Mouse (Mus musculus): ENCODE data around the gene Trim30a. TPM values are rescaled to one million over a fixed set of nuclear protein-coding genes. Genes with fewer than 3 reads are reported as not detected.
"Not testable (repeated sequence)": the region's sequence is repeated elsewhere in the genome, so short reads cannot be mapped to it uniquely, and the experiment has no call there.

Gene Trim30a
- total RNA-seq (2014; fragmentation: Nextera tagmentation) (0.87 TPM in 1 of 2 replicates, not detected in the other), total RNA-seq (2017) (0.58 and 0.60 TPM in 2 replicates), polyA plus RNA-seq (2012) (0.02 TPM in 2 replicates)

GRCm38 (mm10) chr7:104465065-104465744 lies at the start of gene Trim30a:
TSS of gene Trim30a (minus strand) at chr7:104465193.
- no peak for TF ChIP-seq GATA1 (IDR thresholded peaks at IDR 0.05; ENCODE audit: borderline replicate concordance, low read length)
- no peak for TF ChIP-seq CTCF (IDR thresholded peaks at IDR 0.05; ENCODE audit: low read depth, low read length)
- TF ChIP-seq GATA2 (IDR thresholded peaks at IDR 0.05; ENCODE audit: borderline replicate concordance, low read depth, low read length) = no peak
- no peak for TF ChIP-seq TAL1 (conservative IDR thresholded peaks at IDR 0.05; ENCODE audit: low read depth, low read length)
- no peak for TF ChIP-seq POLR2AphosphoS5 (IDR thresholded peaks at IDR 0.05; ENCODE audit: insufficient replicate concordance, low read depth, low read length)
- Histone ChIP-seq H3K36me3 (replicated peaks) (no peaks in the 10 kb centered on the region), H3K27me3 (ENCODE audit: insufficient read depth, low read length) (no peaks in the 10 kb centered on the region), H3K4me1 (ENCODE audit: insufficient read depth, low read depth, low read length) (no peaks in the 10 kb centered on the region), H3K4me3 (ENCODE audit: low read depth, low read length) (no peak within 1 kb of the TSS), H3K9me3 (replicated peaks) (no peaks in the 10 kb centered on the region)
- peak; percentile 40; the same call in 1 of the 2 replicates for ATAC-seq (ENCODE audit: extremely low read depth, insufficient number of reproducible peaks, low FRiP score, poor library complexity, severe bottlenecking)
- DNase-seq (ENCODE audit: low spot score) = no peak

GRCm38 (mm10) chr7:104507421-104508065 lies 42.5 kb upstream of the Trim30a start, which contains the start of gene Trim30d:
TSS of gene Trim30d (minus strand) at chr7:104507849.
- not testable (repeated sequence) for H3K4me3 ChIP-seq (ENCODE audit: low read depth, low read length); H3K9me3 ChIP-seq (replicated peaks); ATAC-seq (ENCODE audit: extremely low read depth, insufficient number of reproducible peaks, low FRiP score, poor library complexity, severe bottlenecking); H3K27me3 ChIP-seq (ENCODE audit: insufficient read depth, low read length); H3K36me3 ChIP-seq (replicated peaks); H3K4me1 ChIP-seq (ENCODE audit: insufficient read depth, low read depth, low read length); DNase-seq (ENCODE audit: low spot score)

- no peak overlapping the region for H3K4me3 ChIP-seq (ENCODE audit: low read depth, low read length)
- H3K36me3 ChIP-seq (replicated peaks) = no peaks in the 10 kb centered on the region
- no peaks in the 10 kb centered on the region for H3K9me3 ChIP-seq (replicated peaks)
- H3K27me3 ChIP-seq (ENCODE audit: insufficient read depth, low read length) = no peaks in the 10 kb centered on the region
- no peaks in the 10 kb centered on the region for H3K4me1 ChIP-seq (ENCODE audit: insufficient read depth, low read depth, low read length)
- ATAC-seq (ENCODE audit: extremely low read depth, insufficient number of reproducible peaks, low FRiP score, poor library complexity, severe bottlenecking) (no peak), DNase-seq (ENCODE audit: low spot score) (no peak)
- no peak for TF ChIP-seq POLR2AphosphoS5 (IDR thresholded peaks at IDR 0.05; ENCODE audit: insufficient replicate concordance, low read depth, low read length)
Observed at GRCm38 (mm10) chr7:104501589-104502371, 36.8 kb upstream of the Trim30a start.

- H3K4me3 ChIP-seq (ENCODE audit: low read depth, low read length); H3K36me3 ChIP-seq (replicated peaks); DNase-seq (ENCODE audit: low spot score); H3K27me3 ChIP-seq (ENCODE audit: insufficient read depth, low read length); ATAC-seq (ENCODE audit: extremely low read depth, insufficient number of reproducible peaks, low FRiP score, poor library complexity, severe bottlenecking); H3K9me3 ChIP-seq (replicated peaks); H3K4me1 ChIP-seq (ENCODE audit: insufficient read depth, low read depth, low read length): not testable (repeated sequence)
Observed at GRCm38 (mm10) chr7:104501186-104501585, 36.2 kb upstream of the Trim30a start.

- not testable (repeated sequence) for H3K4me3 ChIP-seq (ENCODE audit: low read depth, low read length); H3K4me1 ChIP-seq (ENCODE audit: insufficient read depth, low read depth, low read length); ATAC-seq (ENCODE audit: extremely low read depth, insufficient number of reproducible peaks, low FRiP score, poor library complexity, severe bottlenecking); H3K9me3 ChIP-seq (replicated peaks); DNase-seq (ENCODE audit: low spot score); H3K36me3 ChIP-seq (replicated peaks); H3K27me3 ChIP-seq (ENCODE audit: insufficient read depth, low read length)
Observed at GRCm38 (mm10) chr7:104499464-104499863, 34.5 kb upstream of the Trim30a start.

DNA sequence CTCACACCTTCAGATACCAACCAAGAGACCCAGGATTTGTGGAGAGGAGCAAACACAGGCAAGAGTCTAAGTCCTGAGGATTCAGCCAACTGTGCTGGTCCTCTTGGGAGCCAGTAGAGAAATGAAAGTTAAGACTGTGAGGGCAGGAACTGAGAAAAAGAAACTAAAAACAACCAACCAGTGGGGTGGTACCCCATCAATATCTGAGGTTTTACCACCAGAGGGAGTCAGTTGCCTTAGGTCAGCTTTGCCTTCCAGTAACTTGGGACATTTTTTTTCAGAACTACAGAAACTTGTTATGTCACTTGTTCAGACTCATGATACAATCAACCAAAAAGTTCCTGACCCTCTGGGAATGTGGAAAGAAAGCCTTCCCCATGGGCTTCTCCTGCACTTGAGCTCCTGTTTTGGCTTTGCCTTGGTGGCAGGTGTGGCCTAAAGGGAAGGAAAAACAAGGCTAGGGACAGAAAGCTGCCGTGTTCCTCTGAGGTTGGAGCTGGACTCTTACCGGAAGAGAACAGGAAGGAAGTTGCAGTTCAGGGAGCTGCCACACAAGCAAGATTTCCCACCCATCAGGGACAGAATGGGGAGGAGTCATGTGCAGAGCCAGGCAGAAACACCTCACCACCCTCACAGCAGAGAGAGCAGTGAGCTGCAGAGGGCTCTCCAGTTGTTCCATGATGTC lies 18.9 kb downstream of the Trim30a start:
- no peaks in the 10 kb centered on the region for H3K36me3 ChIP-seq (replicated peaks)
- ATAC-seq (ENCODE audit: extremely low read depth, insufficient number of reproducible peaks, low FRiP score, poor library complexity, severe bottlenecking) (no peak; the same call in 1 of the 2 replicates), DNase-seq (ENCODE audit: low spot score) (no peak)
- TF ChIP-seq GATA1 (IDR thresholded peaks at IDR 0.05; ENCODE audit: borderline replicate concordance, low read length) (no peak), CTCF (IDR thresholded peaks at IDR 0.05; ENCODE audit: low read depth, low read length) (no peak), POLR2AphosphoS5 (IDR thresholded peaks at IDR 0.05; ENCODE audit: insufficient replicate concordance, low read depth, low read length) (no peak), GATA2 (IDR thresholded peaks at IDR 0.05; ENCODE audit: borderline replicate concordance, low read depth, low read length) (no peak), TAL1 (conservative IDR thresholded peaks at IDR 0.05; ENCODE audit: low read depth, low read length) (no peak)
- no peak overlapping the region for H3K4me3 ChIP-seq (ENCODE audit: low read depth, low read length)
- no peaks in the 10 kb centered on the region for H3K4me1 ChIP-seq (ENCODE audit: insufficient read depth, low read depth, low read length)
- no peaks in the 10 kb centered on the region for H3K9me3 ChIP-seq (replicated peaks)
- H3K27me3 ChIP-seq (ENCODE audit: insufficient read depth, low read length) = no peaks in the 10 kb centered on the region
